Mouse (Mus musculus): ENCODE data around the gene Prkrip1. TPM values are rescaled to one million over a fixed set of nuclear protein-coding genes. Genes with fewer than 3 reads are reported as not detected.
"Not testable (repeated sequence)": the region's sequence is repeated elsewhere in the genome, so short reads cannot be mapped to it uniquely, and the experiment has no call there.

Gene Prkrip1
- polyA plus RNA-seq, 1 experiment from 2014 or later, result 57.5 TPM

GRCm38 (mm10) chr5:136149134-136149576 is 49.6 kb downstream of the Prkrip1 start:
- ATAC-seq (ENCODE audit: insufficient number of reproducible peaks, insufficient read depth, low FRiP score, low TSS enrichment, low read depth); H3K27ac ChIP-seq; H3K9ac ChIP-seq; H3K4me3 ChIP-seq; H3K4me1 ChIP-seq; H3K4me2 ChIP-seq; H3K9me3 ChIP-seq; H3K36me3 ChIP-seq; H3K27me3 ChIP-seq: not testable (repeated sequence)
- 75% methylated on average over 5 of the region's 5 CpGs for WGBS

- 67% methylated on average over 8 of the region's 8 CpGs for WGBS
- H3K27me3 ChIP-seq, result no peaks in the 10 kb centered on the region
- no peaks in the 10 kb centered on the region; the same call in 1 of the 2 replicates for H3K9me3 ChIP-seq
- peaks cover 1% of the 10 kb centered on the region for H3K36me3 ChIP-seq
- H3K9ac ChIP-seq, result no peak overlapping the region
- no peaks in the 10 kb centered on the region for H3K4me1 ChIP-seq
- H3K4me2 ChIP-seq, result no peak overlapping the region
- no peak overlapping the region for H3K4me3 ChIP-seq
- no peak for ATAC-seq (ENCODE audit: insufficient number of reproducible peaks, insufficient read depth, low FRiP score, low TSS enrichment, low read depth)
- no peak overlapping the region for H3K27ac ChIP-seq
These were observed 51.1 kb downstream of the Prkrip1 start for GRCm38 (mm10) chr5:136147704-136148103.

- Histone ChIP-seq H3K4me3 (no peak overlapping the region), H3K4me1 (no peaks in the 10 kb centered on the region), H3K4me2 (no peak overlapping the region), H3K9me3 (no peaks in the 10 kb centered on the region; the same call in 1 of the 2 replicates), H3K36me3 (peaks cover 9% of the 10 kb centered on the region), H3K27me3 (no peaks in the 10 kb centered on the region), H3K9ac (no peak overlapping the region), H3K27ac (no peak overlapping the region)
- no peak for ATAC-seq (ENCODE audit: insufficient number of reproducible peaks, insufficient read depth, low FRiP score, low TSS enrichment, low read depth)
- WGBS, result 96% methylated on average over 1 of the region's 1 CpGs
These were observed 51.8 kb downstream of the Prkrip1 start for GRCm38 (mm10) chr5:136146936-136147335.

DNA sequence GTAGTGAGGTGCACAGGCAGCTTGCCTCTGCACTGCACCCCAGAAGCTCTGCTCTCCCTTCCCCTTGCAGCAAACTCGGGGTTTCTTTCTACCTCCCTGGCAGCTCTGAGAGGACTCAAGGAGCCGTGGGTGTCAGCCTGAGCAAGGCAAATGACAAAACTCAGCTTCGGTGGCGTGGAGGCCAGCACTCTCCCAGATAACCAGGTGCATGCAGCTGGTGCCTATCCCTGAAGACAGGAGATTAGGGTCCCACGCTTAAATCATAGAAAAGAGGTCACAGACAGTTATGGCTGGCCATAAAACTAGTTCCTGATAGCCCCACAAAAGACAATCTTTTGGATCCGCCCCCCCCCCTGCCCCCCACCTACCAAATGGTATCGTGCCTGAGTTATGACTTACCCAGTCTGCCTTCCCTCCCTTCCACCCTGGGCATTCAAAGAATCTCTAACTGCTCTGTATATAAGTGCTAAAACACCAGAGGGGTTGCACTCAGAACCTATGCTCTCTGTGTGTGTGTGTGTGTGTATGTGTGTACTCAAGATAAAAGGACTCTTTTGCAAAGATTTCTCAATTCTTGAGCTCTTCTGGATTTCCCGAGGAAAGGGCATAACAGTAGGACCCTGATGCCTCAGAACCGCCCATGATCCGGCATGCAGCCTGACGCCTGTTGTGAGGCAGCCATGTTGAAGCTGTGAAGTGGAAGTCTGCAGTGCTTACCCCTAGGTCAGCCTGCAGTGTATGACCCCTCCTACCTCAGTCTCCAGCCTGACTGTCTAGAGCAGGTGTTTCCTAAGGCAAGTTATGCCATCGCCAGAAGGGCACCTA is 53.9 kb downstream of the Prkrip1 start:
- Histone ChIP-seq H3K9ac (no peak overlapping the region), H3K27ac (no peak overlapping the region), H3K4me1 (no peaks in the 10 kb centered on the region), H3K4me3 (no peak overlapping the region), H3K4me2 (no peak overlapping the region), H3K9me3 (no peaks in the 10 kb centered on the region; the same call in 1 of the 2 replicates), H3K27me3 (no peaks in the 10 kb centered on the region), H3K36me3 (peaks cover 29% of the 10 kb centered on the region)
- ATAC-seq (ENCODE audit: insufficient number of reproducible peaks, insufficient read depth, low FRiP score, low TSS enrichment, low read depth), result no peak
- WGBS, result 76% methylated on average over 12 of the region's 12 CpGs

DNA sequence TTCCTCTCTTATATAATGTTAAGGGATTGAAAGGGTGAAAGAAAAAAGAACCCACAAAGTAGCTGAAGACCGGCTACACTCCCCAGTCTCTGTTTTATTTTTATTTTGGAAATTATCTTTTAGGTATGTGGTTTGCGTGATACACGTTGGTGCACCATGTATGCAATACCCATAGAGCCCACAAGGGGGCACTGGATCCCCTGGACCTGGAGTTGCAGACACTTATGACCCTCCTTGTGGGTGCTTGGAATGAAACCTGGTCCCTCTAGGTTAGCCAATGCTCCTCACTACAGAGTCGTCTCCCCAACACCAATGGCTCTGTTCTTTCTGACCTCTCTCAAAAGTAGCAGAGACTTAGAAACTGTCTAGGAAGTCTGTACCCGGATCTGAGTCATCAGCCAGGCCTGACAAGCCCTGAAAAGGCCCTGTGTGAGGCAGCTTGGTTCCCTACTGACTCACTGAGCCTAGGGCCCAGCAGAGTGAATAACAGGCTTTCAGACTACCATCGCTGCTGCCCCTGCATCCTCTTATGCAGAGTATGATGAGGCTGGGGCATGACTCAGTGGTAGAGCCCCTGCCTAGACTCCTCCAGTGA is 55.5 kb downstream of the Prkrip1 start:
- Histone ChIP-seq H3K4me3 (no peak overlapping the region), H3K9me3 (no peaks in the 10 kb centered on the region; the same call in 1 of the 2 replicates), H3K9ac (no peak overlapping the region), H3K27me3 (no peaks in the 10 kb centered on the region), H3K36me3 (peaks cover 44% of the 10 kb centered on the region), H3K4me2 (no peak overlapping the region), H3K4me1 (no peaks in the 10 kb centered on the region), H3K27ac (no peak overlapping the region)
- 86% methylated on average over 6 of the region's 6 CpGs for WGBS
- no peak for ATAC-seq (ENCODE audit: insufficient number of reproducible peaks, insufficient read depth, low FRiP score, low TSS enrichment, low read depth)

DNA sequence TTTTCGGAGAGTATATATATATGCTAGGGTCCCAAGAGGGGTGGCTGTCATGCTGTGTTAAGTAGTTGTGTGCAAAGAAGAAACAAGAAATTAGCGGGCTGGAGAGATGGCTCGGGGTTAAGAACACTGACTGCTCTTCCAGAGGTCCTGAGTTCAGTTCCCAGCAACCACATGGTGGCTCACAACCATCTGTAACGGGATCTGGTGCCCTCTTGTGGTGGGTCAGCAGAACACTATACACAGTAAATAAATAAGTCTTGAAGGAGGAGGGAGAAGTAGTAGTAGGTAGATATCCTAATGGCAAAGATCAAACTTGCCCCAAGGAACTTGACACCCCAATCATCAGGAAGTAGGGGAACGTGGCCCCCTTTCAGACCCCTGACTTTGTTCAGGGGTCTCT is 56.0 kb downstream of the Prkrip1 start:
- H3K9me3 ChIP-seq, result no peaks in the 10 kb centered on the region; the same call in 1 of the 2 replicates
- no peak overlapping the region for H3K4me2 ChIP-seq
- ATAC-seq (ENCODE audit: insufficient number of reproducible peaks, insufficient read depth, low FRiP score, low TSS enrichment, low read depth), result no peak
- no peak overlapping the region for H3K27ac ChIP-seq
- no peaks in the 10 kb centered on the region for H3K27me3 ChIP-seq
- 81% methylated on average over 5 of the region's 5 CpGs for WGBS
- peaks cover 49% of the 10 kb centered on the region for H3K36me3 ChIP-seq
- no peak overlapping the region for H3K9ac ChIP-seq
- H3K4me1 ChIP-seq, result no peaks in the 10 kb centered on the region; the same call in 1 of the 2 replicates
- no peak overlapping the region for H3K4me3 ChIP-seq

- H3K4me3 ChIP-seq, result no peak overlapping the region
- H3K36me3 ChIP-seq, result peaks cover 49% of the 10 kb centered on the region
- no peaks in the 10 kb centered on the region for H3K27me3 ChIP-seq
- H3K27ac ChIP-seq, result no peak overlapping the region
- no peak overlapping the region for H3K4me2 ChIP-seq
- no peaks in the 10 kb centered on the region; the same call in 1 of the 2 replicates for H3K9me3 ChIP-seq
- peaks cover 14% of the 10 kb centered on the region for H3K4me1 ChIP-seq
- WGBS, result 94% methylated on average over 10 of the region's 10 CpGs
- ATAC-seq (ENCODE audit: insufficient number of reproducible peaks, insufficient read depth, low FRiP score, low TSS enrichment, low read depth), result no peak
- H3K9ac ChIP-seq, result no peak overlapping the region
These were observed 58.7 kb downstream of the Prkrip1 start for GRCm38 (mm10) chr5:136140057-136140482.

GRCm38 (mm10) chr5:136139393-136139792 is 59.4 kb downstream of the Prkrip1 start:
- Histone ChIP-seq H3K4me3 (no peak overlapping the region), H3K36me3 (peaks cover 49% of the 10 kb centered on the region), H3K27me3 (no peaks in the 10 kb centered on the region), H3K9me3 (no peaks in the 10 kb centered on the region; the same call in 1 of the 2 replicates), H3K9ac (no peak overlapping the region), H3K27ac (no peak overlapping the region), H3K4me2 (no peak overlapping the region), H3K4me1 (peaks cover 21% of the 10 kb centered on the region)
- no peak for ATAC-seq (ENCODE audit: insufficient number of reproducible peaks, insufficient read depth, low FRiP score, low TSS enrichment, low read depth)
- 96% methylated on average over 13 of the region's 13 CpGs for WGBS

- Histone ChIP-seq H3K4me1 (peaks cover 22% of the 10 kb centered on the region), H3K27me3 (no peaks in the 10 kb centered on the region), H3K9ac (no peak overlapping the region), H3K4me2 (no peak overlapping the region), H3K36me3 (peaks cover 60% of the 10 kb centered on the region), H3K9me3 (no peaks in the 10 kb centered on the region), H3K27ac (no peak overlapping the region), H3K4me3 (no peak overlapping the region)
- no peak for ATAC-seq (ENCODE audit: insufficient number of reproducible peaks, insufficient read depth, low FRiP score, low TSS enrichment, low read depth)
- WGBS, result 79% methylated on average over 13 of the region's 13 CpGs
These were observed 61.0 kb downstream of the Prkrip1 start for GRCm38 (mm10) chr5:136137658-136138274.

DNA sequence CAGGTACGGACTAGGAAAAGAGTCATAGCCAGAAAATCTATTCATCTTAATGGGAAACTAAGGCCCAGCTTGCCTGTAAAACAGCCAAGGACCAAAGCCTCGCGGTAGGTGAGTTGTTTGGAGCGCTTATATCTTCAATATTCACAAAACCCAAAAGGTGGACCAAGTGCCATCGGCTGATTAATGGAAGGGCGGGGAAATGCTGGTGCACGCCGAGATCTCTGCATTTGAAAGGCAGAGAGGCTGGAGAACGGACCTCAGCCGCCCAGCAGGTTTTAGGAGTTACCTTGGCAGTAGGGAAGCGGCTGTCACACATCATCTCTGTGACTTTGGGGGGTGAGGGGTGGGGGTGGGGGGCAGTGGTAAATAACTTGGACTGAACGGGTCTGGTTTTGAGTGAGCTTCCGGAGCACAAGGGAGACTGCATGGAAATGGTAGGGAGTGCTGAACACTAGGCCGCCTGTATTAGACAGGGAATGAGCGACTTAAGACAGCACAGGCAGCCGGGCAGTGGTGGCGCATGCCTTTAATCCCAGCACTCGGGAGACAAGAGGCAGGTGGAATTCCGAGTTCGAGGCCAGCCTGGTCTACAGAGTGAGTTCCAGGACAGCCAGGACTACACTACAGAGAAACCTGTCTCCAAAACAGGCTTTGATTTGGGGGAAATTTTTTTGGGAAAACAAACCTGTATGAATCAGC is 62.3 kb downstream of the Prkrip1 start:
- ATAC-seq (ENCODE audit: insufficient number of reproducible peaks, insufficient read depth, low FRiP score, low TSS enrichment, low read depth), result no peak
- Histone ChIP-seq H3K4me2 (peak overlapping the region; percentile 68), H3K36me3 (peaks cover 60% of the 10 kb centered on the region), H3K27ac (peak overlapping the region; percentile 39), H3K4me1 (peaks cover 22% of the 10 kb centered on the region), H3K9ac (peak overlapping the region; percentile 88), H3K27me3 (no peaks in the 10 kb centered on the region), H3K4me3 (peak overlapping the region; percentile 79), H3K9me3 (no peaks in the 10 kb centered on the region)
- 5% methylated on average over 20 of the region's 20 CpGs for WGBS

DNA sequence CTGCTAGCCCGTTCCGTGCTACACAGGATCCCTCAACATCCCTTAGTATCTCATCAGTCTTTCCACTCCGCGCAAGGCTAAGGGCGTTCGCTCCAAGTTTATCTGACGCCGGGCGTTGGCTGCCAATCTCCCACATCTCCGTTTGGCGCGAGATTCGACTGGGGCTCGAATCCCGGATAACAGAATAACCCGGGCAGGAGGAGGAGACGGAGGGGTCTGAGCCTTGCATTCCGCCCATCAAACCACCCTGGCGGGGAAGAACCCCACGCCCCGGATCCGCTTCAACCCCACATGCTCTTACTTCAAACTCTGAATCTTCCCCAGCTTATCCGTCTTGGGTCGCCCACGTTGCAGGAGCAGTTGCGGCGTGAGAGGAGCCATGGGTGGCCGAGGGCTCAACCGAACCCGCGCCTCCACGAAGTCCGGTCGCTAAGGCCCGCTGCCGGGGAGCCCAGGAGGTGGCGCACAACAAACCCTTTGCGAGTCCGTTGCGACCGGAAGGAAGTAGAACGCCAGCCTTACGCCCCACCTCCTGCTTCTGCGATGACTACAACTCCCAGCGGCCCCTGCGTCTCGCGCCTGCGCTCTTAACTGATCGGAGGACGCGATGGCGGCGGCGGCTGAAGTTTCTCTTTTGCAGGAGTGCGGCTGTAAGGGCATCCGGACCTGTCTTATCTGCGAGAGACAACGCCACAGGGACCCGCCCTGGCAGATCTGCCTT is 63.0 kb downstream of the Prkrip1 start, which contains the start of the genes Lrwd1 and Alkbh4:
TSS of gene Lrwd1 (minus strand) at position 504 of the 721 bp plus-strand sequence.
TSS of gene Alkbh4 (plus strand) at position 576 of the 721 bp plus-strand sequence.
- WGBS, result under 1% methylated on average over 60 of the region's 60 CpGs
- ATAC-seq (ENCODE audit: insufficient number of reproducible peaks, insufficient read depth, low FRiP score, low TSS enrichment, low read depth), result peak; percentile 86
- H3K9ac ChIP-seq, result peak within 1 kb of the TSS; percentile 88
- H3K4me1 ChIP-seq, result peaks cover 22% of the 10 kb centered on the region
- peak within 1 kb of the TSS; percentile 68 for H3K4me2 ChIP-seq
- peak within 1 kb of the TSS; percentile 39 for H3K27ac ChIP-seq
- H3K4me3 ChIP-seq, result peak within 1 kb of the TSS; percentile 79
- peaks cover 60% of the 10 kb centered on the region for H3K36me3 ChIP-seq
- no peaks in the 10 kb centered on the region for H3K9me3 ChIP-seq
- H3K27me3 ChIP-seq, result no peaks in the 10 kb centered on the region
